Mouse (Mus musculus): ENCODE data around the gene Gm5475. TPM values are rescaled to one million over a fixed set of nuclear protein-coding genes. Genes with fewer than 3 reads are reported as not detected.

The Gm5475 gene
- polyA plus RNA-seq, 1 experiment = not detected

DNA sequence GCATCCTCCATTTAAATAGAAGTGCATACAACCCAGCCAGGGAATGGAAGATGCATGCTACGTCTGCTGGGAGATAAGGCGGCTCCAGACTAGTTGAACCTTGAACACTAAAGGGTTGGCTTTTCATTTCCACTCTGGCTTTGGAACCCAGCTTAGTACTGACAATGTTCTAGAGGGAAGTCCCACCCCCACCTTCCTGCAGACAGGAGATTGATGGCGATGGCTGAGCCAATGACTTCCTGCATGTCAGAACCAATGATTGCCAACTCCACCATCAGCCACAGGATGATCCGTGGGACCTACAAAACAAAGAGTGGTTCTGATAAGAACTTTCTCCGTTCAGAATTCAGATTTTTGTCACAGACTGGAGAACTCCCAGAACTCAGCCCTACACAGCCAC lies 15.9 kb upstream of the Gm5475 start:
- H3K4me3 ChIP-seq (ENCODE audit: insufficient read depth, low read depth, low read length) = no peak overlapping the region
- TF ChIP-seq POLR2A (IDR thresholded peaks at IDR 0.05; ENCODE audit: insufficient read depth, low read depth, low read length) (no peak), CTCF (IDR thresholded peaks at IDR 0.05; ENCODE audit: insufficient read depth, low read depth, low read length) (no peak)
- H3K27ac ChIP-seq (ENCODE audit: insufficient read depth, low read depth, low read length) = no peak overlapping the region
- no peaks in the 10 kb centered on the region for H3K4me1 ChIP-seq (ENCODE audit: control insufficient read depth, insufficient read depth, low read length)
- 81% methylated on average over 5 of the region's 5 CpGs for WGBS

DNA sequence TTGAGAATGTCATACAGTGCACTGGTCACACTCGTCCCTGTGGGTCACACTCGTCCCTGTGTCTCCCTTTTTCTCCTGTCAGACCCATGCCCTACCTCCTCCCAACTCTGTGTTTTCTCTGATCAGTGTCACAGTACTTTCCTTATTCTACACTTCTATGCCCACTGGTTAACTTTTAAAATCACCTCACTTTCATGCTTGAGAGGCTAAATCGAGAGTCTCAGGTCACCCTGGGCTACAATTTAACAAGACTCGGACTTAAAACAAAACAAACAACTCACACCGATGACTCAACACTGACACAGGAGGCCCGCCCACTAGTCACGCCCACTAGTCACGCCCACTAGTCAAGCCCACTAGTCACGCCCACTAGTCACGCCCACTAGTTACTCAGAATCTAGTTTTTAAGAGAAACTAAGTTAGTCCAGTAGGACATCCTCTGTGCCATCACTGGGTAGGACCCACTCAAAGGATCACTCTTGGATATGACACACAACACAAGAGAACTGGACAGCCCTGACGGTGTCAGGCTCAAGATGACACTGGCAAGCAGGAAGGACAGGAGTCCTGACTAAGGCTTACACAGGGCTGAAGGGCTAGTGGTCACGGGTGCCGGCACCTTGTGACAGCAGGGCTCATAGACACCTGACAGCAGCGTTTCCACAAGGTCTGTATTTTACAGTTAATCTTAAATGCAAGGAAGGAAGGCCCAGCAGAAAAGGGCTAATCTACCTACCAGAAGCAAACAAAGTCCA lies 10.9 kb upstream of the Gm5475 start:
- TF ChIP-seq CTCF (IDR thresholded peaks at IDR 0.05; ENCODE audit: insufficient read depth, low read depth, low read length) = no peak
- no peak for TF ChIP-seq POLR2A (IDR thresholded peaks at IDR 0.05; ENCODE audit: insufficient read depth, low read depth, low read length)
- peaks cover 8% of the 10 kb centered on the region for H3K4me1 ChIP-seq (ENCODE audit: control insufficient read depth, insufficient read depth, low read length)
- H3K4me3 ChIP-seq (ENCODE audit: insufficient read depth, low read depth, low read length) = no peak overlapping the region
- 63% methylated on average over 14 of the region's 14 CpGs for WGBS
- no peak overlapping the region for H3K27ac ChIP-seq (ENCODE audit: insufficient read depth, low read depth, low read length)

DNA sequence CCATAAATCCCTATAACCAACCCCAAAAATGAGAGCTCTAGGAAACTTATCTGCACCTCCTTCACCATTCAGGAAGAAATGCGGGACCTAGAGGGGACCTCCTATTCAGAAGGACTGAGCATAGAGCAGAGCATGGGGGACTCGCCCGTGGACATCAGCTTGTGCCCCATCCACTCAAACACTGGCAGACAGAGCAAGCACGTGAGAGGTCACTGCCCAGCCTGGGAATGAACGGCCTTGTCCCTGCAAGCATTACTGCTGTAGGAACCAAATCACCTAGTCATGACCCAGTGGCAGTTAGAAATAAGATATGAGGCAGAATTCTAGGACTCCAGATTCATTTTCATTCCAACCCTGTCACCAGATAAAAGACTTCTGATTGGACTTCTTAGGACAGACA lies 10.2 kb upstream of the Gm5475 start:
- H3K27ac ChIP-seq (ENCODE audit: insufficient read depth, low read depth, low read length) = no peak overlapping the region
- H3K4me3 ChIP-seq (ENCODE audit: insufficient read depth, low read depth, low read length) = no peak overlapping the region
- H3K4me1 ChIP-seq (ENCODE audit: control insufficient read depth, insufficient read depth, low read length) = peaks cover 8% of the 10 kb centered on the region
- WGBS = 82% methylated on average over 5 of the region's 5 CpGs
- TF ChIP-seq CTCF (IDR thresholded peaks at IDR 0.05; ENCODE audit: insufficient read depth, low read depth, low read length) (no peak), POLR2A (IDR thresholded peaks at IDR 0.05; ENCODE audit: insufficient read depth, low read depth, low read length) (no peak)

DNA sequence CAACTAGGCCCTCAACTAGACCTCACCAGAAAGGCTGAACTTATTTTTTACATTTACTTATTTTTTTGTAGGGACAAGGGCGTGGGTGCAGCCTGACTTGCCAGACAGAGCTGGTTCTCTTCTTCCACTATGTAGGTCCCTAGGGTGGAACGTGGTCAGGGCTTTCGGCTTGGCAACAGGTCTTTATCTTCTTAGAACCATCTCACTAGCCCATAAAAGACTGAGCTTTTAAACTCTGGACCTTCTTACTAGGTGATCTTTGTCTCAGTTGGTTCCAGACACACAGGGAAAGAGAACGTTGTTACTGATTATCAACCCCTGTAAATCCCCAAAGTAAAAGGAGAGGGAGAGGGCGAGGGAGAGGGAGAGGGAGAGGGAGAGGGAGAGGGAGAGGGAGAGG lies 8.6 kb upstream of the Gm5475 start:
- Histone ChIP-seq H3K27ac (ENCODE audit: insufficient read depth, low read depth, low read length) (no peak overlapping the region), H3K4me1 (ENCODE audit: control insufficient read depth, insufficient read depth, low read length) (peaks cover 8% of the 10 kb centered on the region), H3K4me3 (ENCODE audit: insufficient read depth, low read depth, low read length) (no peak overlapping the region)
- 76% methylated on average over 4 of the region's 5 CpGs for WGBS
- TF ChIP-seq CTCF (IDR thresholded peaks at IDR 0.05; ENCODE audit: insufficient read depth, low read depth, low read length) = no peak
- no peak for TF ChIP-seq POLR2A (IDR thresholded peaks at IDR 0.05; ENCODE audit: insufficient read depth, low read depth, low read length)

DNA sequence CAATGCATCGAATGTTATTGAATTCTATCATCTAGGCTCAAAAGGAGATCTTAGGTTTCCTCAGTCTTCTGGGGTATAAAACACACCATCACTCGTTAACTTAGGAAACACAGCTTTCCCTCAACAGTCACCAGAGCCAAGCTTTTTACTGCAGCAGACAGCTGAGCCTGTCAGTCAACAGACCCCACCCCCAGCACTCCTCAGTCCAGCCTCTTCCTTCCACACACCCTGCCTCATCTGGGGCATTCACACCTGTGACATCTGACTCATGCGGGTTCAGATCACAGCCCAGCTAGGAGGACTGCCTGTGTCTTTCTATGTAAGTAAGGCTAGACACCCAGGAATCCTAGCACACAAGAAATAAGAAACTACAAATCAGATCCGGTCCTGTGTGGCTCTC lies 7.9 kb upstream of the Gm5475 start:
- no peak for TF ChIP-seq POLR2A (IDR thresholded peaks at IDR 0.05; ENCODE audit: insufficient read depth, low read depth, low read length)
- no peak for TF ChIP-seq CTCF (IDR thresholded peaks at IDR 0.05; ENCODE audit: insufficient read depth, low read depth, low read length)
- Histone ChIP-seq H3K27ac (ENCODE audit: insufficient read depth, low read depth, low read length) (no peak overlapping the region), H3K4me3 (ENCODE audit: insufficient read depth, low read depth, low read length) (no peak overlapping the region), H3K4me1 (ENCODE audit: control insufficient read depth, insufficient read depth, low read length) (peaks cover 8% of the 10 kb centered on the region)
- 62% methylated on average over 4 of the region's 4 CpGs for WGBS

DNA sequence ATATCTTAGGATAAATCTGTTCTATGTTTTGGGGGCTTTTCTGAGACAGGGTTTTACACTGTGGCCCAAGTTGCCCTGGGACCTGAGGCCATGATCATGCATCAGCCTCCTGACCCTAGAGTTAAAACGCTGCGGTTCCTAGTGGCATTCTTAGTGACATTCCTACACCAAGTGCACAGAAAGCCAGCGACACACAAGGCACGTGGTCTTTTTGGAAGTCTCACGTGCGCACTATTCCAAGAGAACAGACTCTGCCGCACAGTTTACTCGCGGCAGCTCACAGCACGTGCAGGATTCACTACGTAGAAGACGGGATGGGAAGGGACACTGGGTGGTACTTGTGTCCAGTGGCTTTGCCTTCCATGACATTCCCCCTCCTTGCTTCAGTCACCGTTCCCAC lies 7.0 kb upstream of the Gm5475 start:
- no peak overlapping the region for H3K4me3 ChIP-seq (ENCODE audit: insufficient read depth, low read depth, low read length)
- no peak overlapping the region for H3K27ac ChIP-seq (ENCODE audit: insufficient read depth, low read depth, low read length)
- WGBS = 91% methylated on average over 13 of the region's 13 CpGs
- no peak for TF ChIP-seq CTCF (IDR thresholded peaks at IDR 0.05; ENCODE audit: insufficient read depth, low read depth, low read length)
- TF ChIP-seq POLR2A (IDR thresholded peaks at IDR 0.05; ENCODE audit: insufficient read depth, low read depth, low read length) = no peak
- peaks cover 16% of the 10 kb centered on the region for H3K4me1 ChIP-seq (ENCODE audit: control insufficient read depth, insufficient read depth, low read length)

DNA sequence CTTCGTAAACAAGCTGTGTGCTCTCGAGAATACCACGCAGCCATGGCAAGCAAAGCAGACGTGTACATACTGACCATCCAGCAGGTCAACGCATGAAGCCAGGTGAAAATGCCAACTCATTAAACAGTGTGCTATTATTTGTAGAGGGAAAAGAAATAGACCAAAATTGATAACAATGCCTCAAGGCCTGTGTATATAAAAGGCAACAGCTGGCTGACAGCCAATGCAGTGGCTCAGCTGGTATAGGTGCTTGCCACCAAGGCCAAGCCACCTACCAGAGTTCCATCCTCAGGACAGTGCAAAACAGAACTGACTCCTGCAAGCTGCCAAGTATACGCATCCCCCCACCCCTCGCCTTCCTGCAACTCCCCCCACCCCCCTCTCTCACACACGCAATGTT lies 6.3 kb upstream of the Gm5475 start:
- Histone ChIP-seq H3K4me1 (ENCODE audit: control insufficient read depth, insufficient read depth, low read length) (peaks cover 18% of the 10 kb centered on the region), H3K27ac (ENCODE audit: insufficient read depth, low read depth, low read length) (no peak overlapping the region), H3K4me3 (ENCODE audit: insufficient read depth, low read depth, low read length) (no peak overlapping the region)
- WGBS = 86% methylated on average over 8 of the region's 8 CpGs
- no peak for TF ChIP-seq POLR2A (IDR thresholded peaks at IDR 0.05; ENCODE audit: insufficient read depth, low read depth, low read length)
- no peak for TF ChIP-seq CTCF (IDR thresholded peaks at IDR 0.05; ENCODE audit: insufficient read depth, low read depth, low read length)

DNA sequence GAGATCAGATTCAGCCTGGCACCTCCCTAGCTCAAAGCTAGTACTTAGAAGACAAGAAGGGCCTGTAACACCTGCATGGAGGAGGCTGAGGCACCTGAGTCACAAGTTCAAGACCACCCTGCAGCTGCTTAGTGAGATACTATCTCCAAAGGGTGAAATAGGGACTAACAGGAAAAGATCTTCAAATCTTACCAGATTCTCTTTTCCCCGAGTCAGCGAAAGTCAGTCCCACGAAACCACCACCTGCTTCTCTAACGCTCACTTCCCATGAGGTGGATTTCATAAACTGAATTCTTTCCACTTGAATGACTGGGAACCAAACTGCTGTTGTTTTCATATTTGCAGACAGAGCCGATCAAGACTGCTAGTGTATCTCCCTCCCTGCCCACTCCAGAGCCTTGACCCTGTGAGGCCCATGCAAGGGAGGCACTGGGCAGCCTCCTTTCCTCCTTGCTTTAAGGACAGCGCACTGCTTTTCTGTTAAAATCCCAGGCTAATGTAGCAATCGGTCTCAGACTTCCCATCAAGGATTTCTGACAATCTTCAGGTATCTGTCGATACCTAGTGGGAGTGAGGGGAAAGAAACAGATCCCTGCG lies 4.0 kb upstream of the Gm5475 start:
- no peak overlapping the region for H3K4me3 ChIP-seq (ENCODE audit: insufficient read depth, low read depth, low read length)
- 85% methylated on average over 9 of the region's 9 CpGs for WGBS
- TF ChIP-seq CTCF (IDR thresholded peaks at IDR 0.05; ENCODE audit: insufficient read depth, low read depth, low read length) (no peak), POLR2A (IDR thresholded peaks at IDR 0.05; ENCODE audit: insufficient read depth, low read depth, low read length) (no peak)
- H3K4me1 ChIP-seq (ENCODE audit: control insufficient read depth, insufficient read depth, low read length) = peaks cover 23% of the 10 kb centered on the region
- no peak overlapping the region for H3K27ac ChIP-seq (ENCODE audit: insufficient read depth, low read depth, low read length)

DNA sequence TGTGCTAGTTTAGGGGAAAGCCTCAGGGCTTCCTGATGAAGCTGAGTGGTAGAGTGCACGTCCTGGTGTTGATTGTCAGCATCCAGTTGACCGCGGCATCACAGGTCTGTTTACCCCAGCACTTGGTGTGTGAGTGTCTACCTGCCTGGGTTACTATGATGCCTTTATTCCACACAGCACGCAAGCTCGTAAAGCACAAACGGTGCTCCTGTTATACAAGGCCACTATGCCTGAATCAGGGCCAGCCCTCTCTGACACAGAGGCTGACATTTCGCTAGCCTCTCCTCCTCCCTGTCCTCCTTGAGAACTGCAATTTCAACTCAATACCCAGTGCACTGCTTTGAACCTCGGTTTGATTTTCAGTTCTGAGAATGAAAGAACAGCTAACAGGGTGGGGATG lies 2.6 kb upstream of the Gm5475 start:
- no peak overlapping the region for H3K4me3 ChIP-seq (ENCODE audit: insufficient read depth, low read depth, low read length)
- WGBS = 48% methylated on average over 8 of the region's 8 CpGs
- H3K4me1 ChIP-seq (ENCODE audit: control insufficient read depth, insufficient read depth, low read length) = peaks cover 26% of the 10 kb centered on the region
- peak overlapping the region; percentile 12; the same call in 1 of the 2 replicates for H3K27ac ChIP-seq (ENCODE audit: insufficient read depth, low read depth, low read length)
- TF ChIP-seq POLR2A (IDR thresholded peaks at IDR 0.05; ENCODE audit: insufficient read depth, low read depth, low read length) (no peak), CTCF (IDR thresholded peaks at IDR 0.05; ENCODE audit: insufficient read depth, low read depth, low read length) (no peak)
